Mouse (Mus musculus): ENCODE results near the gene Khnyn.

DNA sequence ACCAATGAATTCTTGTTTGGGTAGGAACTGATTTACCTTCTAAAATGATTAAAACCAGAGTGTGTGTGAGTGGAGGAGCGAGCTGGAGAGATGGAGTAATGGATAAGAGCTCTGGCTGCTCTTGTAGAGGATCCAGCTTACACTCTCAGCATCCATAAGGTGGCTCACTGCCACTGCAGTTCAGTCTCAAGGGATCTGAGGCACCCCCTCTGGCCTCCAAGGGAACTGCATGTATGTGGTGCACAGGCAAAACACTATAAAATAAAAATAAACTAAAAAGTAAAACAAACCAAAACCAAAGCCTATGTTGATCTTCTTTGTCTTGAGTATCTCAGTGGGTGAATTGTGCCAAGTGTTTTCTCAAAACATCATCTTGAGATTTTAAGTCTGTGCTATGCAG lies 5.1 kb upstream of the Khnyn start:
- TF ChIP-seq GATA1 (IDR thresholded peaks at IDR 0.05; ENCODE audit: borderline replicate concordance, low read length) (no peak), FLI1 (IDR thresholded peaks at IDR 0.05; ENCODE audit: low read length) (no peak)

Data from megakaryocyte, embryonic 14.5 days (primary cell).